Mouse (Mus musculus): ENCODE results near the gene Rtraf. TPM values are rescaled to one million over a fixed set of nuclear protein-coding genes. Genes with fewer than 3 reads are reported as not detected.

Gene Rtraf
- total RNA-seq (2023): 48.0 TPM

DNA sequence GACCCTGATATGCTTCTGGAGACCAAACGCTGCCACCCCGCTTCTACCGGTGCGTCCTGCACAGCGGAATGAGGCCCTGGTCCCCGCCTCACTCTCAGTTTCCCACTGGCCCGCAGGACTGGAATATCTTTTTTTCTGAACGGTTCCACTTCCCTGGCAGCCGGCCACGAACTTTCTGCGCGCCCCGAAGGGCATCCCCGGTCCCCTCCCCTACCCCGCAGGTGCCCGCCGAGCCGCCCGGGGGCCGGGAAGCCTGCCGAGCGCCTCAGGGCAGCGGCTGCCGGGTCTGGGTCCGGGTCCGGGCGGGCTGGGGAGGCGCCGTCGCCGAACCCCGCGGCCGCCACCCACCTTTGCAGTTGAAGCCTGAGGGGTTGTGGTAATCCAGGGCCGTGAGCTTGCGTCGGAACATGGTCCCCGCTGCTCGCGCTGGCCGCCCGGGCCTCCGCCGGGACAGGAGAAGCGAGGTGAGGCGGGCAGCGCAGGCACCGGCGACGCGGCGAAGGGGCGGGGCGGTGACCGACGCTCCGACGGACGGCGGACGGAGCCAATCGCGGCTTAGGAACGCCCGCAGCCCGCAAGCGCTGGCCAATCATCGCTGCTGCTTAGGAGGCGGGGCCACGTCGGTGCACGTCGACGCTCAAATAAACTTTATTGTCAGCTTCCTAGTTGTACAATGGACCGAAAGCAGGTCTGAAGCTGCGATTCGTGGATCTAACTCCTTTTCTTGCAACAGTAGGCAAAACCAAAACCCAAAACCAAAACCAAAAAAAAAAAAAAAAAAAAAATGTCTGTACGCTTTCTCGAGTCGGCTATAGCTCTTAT, at the start of gene Rtraf:
Rtraf (minus strand) TSS at position 504 of the 822 bp plus-strand sequence.

Other genes with a start within 250 kb of the Rtraf start
- 0.68 TPM for gene Gm2237, start 238.7 kb downstream of the Rtraf start, total RNA-seq (2023)
- not detected for gene Gm5458, start 221.2 kb downstream of the Rtraf start, total RNA-seq (2023)
- 2.8 TPM for gene Nid2, start 72.6 kb downstream of the Rtraf start, total RNA-seq (2023)
- 33.6 TPM for gene Gng2, start 153.8 kb upstream of the Rtraf start, total RNA-seq (2023)